Mouse (Mus musculus) embryo, embryonic 10 days (tissue): ENCODE measurements at regions not wholly inside any gene's neighbourhood (a gene's known extent, or its start where the extent isn't known, plus 50 kb on each side); places are given as distances from the start of the nearest gene placed in this dataset.
A peak's percentile ranks its signal among the peaks of the same experiment; 100 is the strongest.

Source experiments
- DNase-seq: peaks from one replicate; pipeline ENCODE4 v3.0.0-alpha.2; 2015; ENCODE audit warnings: low spot score

DNA sequence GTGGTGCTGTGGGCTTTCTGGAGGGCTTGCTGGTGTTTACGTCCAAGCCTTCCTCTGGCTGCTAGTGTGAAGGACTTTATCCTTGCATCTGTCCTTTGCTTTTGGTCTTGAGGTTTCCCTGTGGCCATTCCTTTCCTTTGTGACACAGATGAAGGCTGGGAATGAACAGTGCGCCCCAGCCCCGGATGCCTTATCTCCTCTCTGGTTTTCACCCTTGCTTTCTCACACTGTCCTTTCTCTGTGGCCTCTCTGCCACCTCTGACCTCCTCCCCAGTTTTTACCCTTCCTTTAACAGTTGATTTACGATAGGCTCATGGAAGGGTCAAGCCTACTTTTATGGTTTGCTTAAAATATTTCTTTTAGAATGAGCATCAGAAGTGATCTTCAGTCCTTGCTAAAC is 53.2 kb downstream of the Gas1 start:
- peak; percentile 77 for DNase-seq

DNA sequence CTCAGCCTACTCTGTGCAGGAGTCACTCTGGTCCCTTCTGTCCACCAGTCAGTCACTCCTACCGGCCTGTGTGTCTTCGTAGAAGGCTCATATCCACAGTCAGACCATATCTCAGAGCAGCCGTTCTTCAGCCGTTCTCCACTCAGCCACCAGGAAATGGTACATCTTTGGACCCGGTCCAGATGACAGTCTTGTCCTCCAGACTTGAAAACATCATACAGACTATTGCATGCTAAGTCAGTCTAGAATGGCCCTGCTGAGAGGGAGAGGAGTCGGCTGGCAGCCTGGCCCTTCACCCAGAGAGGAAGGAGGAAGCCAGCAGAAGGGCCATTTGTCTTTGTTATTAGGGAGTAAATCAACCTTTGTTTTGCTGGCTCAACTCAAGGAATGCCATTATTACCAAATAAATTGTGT is 54.0 kb downstream of the Gas1 start:
- no peak for DNase-seq

DNA sequence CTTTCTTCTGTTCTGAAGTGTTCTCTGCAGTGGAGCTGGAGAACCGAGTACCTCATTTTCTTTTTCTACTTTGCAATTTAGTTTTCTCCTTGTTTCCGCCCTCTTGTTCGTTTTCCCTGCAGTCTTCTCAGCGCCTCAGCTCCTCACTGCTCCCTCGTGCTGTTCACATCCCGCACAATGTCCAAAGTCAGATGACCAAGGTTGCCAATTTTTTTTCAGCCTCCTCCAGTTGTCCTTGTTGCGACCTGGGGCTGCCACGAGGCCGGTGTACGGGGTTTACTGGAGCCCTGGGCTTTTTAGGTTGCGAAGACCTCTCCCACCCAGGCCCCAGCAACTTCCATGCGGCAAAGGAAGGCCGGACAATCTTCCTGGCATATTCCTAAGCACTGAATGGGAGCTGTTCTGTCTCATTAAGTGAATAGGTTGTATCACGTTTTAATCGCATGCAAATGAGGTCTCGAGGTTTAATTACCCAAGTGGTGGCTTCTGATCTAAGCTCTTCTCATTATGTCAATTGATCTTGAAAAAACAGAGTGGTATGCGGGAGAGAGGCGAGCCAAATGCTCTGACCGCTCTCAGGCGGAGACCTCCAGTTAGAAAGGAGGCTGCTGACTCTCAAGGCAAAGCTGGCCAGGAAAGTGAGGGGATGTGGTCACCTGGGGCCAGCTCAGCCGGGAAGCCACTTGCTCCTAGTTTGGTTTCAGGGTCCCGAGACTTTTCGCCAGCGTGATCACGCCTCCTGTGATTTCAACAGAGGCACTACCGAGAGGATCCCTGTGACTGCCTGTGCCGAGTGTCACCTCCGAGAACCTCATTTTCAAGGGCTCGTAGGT is 54.6 kb downstream of the Gas1 start:
- no peak for DNase-seq

DNA sequence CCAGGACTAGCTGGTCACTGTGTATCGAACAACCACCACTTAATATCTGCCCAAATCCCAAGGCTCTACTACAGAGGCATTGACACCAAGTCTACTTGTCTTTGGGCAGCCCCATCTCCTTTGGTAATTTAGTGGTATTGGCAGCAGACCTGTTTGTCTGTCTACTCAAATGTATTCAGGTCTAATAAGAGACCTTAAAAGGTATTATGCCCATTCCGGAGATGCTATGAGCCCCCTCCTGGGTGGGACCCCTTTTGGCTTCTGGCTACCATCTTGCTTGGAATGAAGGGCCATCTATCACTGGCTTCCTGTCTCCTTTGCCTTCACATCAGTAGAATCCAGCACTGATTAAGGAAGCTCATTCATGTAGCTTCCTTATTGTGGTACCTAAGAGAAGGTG is 65.7 kb downstream of the Gas1 start:
- no peak for DNase-seq

DNA sequence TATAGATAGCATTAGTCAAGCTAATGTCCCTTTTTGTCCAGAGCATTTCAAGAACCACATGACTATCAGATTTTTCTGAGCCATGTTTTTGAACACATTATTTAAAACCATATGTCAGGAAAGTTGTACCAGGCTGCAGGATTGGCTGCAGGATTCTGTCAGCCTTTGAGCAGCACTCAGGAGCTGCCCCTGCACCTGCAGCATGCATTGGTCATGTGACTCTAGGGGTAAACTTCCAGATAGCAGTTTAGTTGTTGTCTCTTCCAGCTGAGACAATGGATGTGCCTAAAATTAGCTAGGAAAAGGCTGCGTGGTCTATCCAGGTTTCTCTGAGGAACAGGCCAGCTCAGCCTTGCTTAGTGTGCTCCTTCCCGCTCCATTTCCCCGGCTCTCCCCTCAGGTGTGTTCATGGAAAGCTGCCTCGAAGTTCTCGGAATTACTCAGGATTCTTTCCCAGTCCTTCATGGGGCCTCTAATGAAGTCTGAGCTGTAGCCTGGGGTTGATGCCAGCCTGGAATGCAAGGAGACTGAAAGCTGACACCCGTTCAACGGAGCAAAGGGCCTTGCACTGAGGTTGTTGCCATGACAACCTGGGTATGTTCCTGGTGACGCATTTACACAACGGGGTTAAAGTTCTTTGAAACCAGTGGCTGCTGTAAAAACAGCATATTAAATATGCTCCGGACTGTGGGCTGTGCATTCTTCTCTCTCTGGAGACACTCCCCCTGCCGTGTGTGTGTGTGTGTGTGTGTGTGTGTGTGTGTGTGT is 66.9 kb downstream of the Gas1 start:
- DNase-seq, result peak; percentile 98

GRCm38 (mm10) chr13:60105286-60105685 is 71.9 kb downstream of the Gas1 start:
- no peak for DNase-seq

- DNase-seq, result no peak
These were observed 75.5 kb downstream of the Gas1 start for GRCm38 (mm10) chr13:60101651-60102050.

DNA sequence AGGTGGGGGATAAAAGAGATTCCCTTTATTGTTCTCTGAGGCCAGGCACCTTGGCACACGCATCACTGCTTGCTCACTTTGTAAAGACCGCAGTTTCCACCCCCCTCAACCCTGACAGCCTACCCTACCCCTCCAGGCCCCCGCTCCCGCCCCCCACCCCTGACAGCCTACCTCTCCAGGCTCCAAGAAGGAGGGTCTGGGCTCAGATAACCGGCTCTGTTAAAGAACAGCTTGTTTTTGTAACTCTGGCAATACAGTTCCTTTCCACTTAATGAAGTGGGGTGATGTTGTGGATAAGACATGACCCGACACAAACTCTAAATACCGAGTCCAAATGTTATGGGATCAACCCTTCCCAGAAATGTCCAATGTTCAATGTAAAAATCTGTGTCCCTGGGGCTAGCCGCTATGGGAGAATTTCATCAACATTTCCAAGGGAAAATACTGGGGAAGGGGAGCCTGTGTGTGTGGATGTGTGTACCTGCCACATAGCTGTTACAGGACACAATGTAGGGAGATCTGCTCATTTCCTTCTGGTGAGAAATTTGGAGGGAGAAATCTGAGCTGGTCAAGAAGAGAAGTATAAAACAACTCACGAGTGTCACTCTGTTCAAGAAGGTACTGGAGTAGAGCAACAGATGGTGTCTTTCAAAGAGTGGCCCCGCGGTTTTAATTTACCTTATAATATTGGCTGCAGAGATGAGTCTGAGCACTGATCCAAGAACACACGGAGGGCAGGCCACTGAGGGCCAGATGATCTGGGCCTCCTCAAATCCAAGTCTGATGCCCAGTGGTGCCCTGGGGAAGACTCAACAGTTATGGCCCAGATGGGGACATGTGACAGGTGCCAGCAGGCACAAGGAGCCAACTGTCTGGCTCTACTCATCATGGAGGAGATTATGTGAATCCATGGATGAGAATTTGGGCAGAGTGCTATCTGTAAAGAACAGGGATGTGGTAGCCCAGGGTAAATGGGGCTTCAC is 76.7 kb downstream of the Gas1 start:
- no peak for DNase-seq

DNA sequence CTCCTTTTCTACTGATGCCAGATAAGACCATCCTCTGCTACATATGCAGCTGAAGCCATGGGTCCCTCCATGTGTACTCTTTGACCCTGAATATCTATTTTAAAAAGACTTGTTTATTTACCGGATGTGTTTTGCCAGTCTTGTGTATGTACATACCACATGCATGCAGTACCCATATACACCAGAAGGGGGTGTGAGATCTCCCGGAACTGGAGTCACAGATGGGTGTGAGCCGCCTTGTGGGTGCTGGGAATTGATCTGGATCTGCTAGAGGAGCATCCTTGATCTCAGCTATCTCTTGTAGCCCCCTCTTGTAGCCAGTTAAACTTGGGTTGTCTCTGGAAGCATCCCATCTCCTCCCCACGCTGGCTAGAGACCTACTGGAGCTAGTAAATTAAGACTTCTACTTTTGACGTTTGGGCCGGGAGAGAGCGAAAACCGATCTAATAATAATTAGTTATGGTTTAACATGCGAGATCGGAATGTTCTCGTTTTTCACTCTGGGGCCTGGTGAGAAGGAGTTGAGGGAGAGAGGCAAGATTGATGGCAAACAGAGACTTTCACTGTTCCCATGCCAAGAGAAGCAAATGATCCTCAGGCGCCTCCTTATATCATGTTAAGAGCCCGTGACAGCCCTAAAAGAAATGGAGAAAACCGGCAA is 77.6 kb downstream of the Gas1 start:
- no peak for DNase-seq

DNA sequence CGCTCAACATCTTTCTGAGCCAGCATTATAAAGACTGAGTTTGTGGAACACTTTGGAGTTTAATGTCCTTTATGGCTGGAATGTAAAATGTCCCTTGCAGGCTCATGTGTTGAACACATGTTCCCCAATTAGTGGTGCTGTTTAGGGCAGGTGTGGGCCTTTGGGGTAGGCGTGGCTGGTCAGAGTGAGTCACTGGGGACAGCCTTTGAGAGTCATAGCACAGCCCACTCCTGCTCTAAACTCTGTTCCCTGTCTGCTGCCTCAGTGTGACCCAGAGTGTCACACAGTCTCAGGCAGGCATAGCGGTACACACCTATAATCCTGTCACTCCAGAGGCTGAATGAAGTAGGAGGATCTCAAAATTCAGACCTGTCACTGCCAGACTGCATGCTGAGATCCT is 78.8 kb downstream of the Gas1 start:
- no peak for DNase-seq

DNA sequence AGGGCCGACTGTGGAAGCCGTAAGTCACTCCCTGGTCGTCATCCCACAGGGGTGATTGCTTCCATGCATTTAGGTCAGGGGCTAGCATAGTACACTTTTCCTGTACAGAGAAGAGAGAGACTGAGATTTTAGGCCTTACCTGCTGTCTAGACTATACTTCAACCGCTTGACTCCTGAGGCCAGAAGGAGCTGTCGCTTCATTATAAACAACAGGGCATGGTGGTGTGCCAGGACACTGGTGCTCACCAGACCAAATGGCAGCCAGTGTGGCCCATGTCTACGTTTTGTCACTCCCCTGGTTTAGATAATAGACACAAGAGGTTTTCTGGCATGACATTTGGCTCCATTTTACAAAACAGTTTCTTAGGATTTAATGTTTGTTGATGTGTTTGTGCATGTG is 79.4 kb downstream of the Gas1 start:
- no peak for DNase-seq

- DNase-seq, result no peak
These were observed 90.5 kb downstream of the Gas1 start for GRCm38 (mm10) chr13:60086657-60087056.

DNA sequence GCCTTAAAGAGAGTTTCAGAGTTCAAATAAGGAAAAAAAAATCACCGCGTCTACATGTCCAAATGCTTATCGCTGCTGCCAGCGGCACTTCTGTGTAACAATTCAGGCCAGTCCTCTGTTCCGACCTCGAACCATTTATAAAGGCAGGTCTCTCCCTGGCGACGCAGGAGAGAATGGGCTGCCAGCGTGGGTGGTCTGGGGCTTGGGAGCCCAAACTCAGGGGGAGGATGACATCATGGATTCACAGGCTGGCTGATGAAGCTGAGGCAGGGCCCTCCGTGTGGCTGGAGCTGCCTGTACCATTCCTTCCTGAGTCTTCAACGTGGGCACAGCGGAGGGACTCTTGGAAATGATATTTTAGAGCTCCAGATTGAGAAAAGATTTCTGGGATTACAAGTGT is 92.2 kb downstream of the Gas1 start:
- DNase-seq, result peak; percentile 90

- DNase-seq, result no peak
These were observed 92.9 kb downstream of the Gas1 start for GRCm38 (mm10) chr13:60084290-60084689.

DNA sequence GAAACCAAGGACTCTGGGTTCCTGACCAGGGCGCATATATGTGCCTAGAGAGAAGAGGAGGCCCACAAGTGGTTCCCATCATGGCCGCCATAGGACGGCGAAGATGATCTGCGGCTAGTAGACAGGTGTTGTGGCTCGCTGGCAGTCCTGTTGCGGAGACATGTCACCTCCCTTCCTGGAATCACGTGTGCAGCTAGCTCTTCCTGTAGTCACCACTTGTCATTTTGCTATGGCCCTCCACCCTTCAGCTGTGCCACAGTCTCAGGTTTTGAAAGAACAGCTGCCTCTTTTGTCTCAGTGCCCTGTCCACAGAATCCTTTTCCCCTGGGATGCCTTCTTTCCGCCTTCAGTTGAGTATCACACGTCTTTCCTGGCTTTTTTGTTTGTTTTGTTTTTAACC is 97.1 kb downstream of the Gas1 start:
- no peak for DNase-seq

DNA sequence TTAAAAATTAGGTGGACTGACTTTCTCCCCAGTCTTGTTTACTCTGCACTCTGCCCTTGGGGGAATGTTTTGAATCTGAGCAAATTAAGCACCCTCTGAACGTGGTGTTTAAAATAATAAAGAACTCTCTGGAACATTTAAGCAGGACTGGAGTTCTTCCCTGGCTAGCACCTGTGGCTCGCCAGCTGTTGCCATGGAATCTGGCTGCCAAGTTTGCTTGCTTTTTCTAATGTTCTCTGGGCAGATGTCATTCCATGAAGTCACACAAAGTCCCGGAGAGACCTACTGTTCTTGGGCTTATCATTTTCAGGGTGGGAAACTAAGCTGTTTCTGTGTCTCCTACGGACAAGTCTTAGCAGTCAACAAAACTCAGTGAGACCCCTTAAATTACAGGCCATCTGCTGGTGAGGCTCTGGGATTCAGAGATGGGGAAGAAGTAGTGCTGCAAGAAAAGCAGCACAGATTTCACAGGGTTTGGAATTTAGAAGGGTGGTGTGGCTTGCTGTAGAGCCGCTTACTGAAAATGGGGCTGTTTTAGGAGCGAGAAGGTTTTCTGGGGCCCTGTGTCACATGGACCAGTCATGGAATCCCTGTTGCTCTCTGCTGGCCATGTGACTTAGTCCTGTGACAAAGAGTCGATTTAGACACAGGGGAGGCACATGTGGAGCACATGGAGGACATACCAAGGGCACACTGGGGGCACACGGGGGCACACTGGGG is 98.7 kb downstream of the Gas1 start:
- DNase-seq, result no peak

GRCm38 (mm10) chr13:60076147-60076800 is 100.9 kb downstream of the Gas1 start:
- DNase-seq, result no peak

DNA sequence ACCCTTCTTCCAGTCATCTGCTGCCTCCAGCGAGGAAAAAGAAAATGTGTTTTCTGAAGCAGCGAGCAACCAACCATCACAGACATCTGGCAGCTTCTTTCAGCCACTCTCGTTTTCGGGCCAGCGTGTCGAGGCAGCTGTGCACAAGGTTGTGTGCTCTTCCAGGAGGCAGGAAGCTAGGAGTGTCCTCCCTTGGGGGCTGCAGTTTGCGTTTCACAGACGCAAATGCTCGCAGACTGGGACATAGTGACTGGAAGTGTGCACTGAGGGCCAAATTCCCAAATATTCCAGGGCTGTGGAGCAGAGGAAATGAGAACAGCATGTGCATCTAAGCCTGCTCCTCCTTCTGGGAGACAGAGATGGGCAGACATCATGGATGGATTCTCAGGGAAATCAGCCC is 105.6 kb downstream of the Gas1 start:
- peak; percentile 41 for DNase-seq

- DNase-seq, result peak; percentile 82
These were observed 108.0 kb downstream of the Gas1 start for GRCm38 (mm10) chr13:60069196-60069595.

GRCm38 (mm10) chr13:60067325-60067724 is 109.8 kb downstream of the Gas1 start:
- DNase-seq, result no peak
